Mouse (Mus musculus) liver, embryonic 14.5 days (tissue): ENCODE data around the gene Naaladl2.

Experiments used
- CTCF ChIP-seq: IDR thresholded peaks from 2 replicates; pipeline ENCODE4 v1.5.1; 2016; ENCODE audit warnings: antibody characterized with exemption, low read depth, control low read depth
- EP300 ChIP-seq: IDR thresholded peaks from 2 replicates; pipeline ENCODE4 v1.6.1; 2016; ENCODE audit warnings: antibody characterized with exemption, low read depth

DNA sequence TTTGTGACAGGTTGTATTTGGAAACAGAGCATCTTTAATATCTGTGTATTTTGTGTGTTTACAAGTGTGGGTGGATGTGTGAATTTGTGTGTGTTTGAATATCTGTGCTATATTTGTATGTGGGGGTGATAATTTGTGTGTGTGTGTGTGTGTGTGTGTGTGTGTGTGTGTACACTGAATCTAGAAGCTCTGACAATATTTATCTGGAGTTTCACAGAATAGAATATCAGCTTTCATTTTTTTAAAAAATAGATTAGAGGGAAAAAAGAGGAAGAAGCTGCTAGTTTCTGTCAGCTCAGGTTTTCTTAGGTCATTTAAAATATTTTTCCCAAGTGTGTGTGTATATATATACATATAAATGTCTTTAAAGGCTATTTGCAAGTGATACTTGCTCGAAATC is 68.3 kb downstream of the Naaladl2 start:
- no peak for TF ChIP-seq CTCF
- TF ChIP-seq EP300, result no peak
